Mouse (Mus musculus): ENCODE data around the gene Olfr525. TPM values are rescaled to one million over a fixed set of nuclear protein-coding genes. Genes with fewer than 3 reads are reported as not detected.

Olfr525 gene
- not detected in 2 replicates for polyA plus RNA-seq (2015; fragmentation: Nextera tagmentation; extraction: Ambion mirVana)

DNA sequence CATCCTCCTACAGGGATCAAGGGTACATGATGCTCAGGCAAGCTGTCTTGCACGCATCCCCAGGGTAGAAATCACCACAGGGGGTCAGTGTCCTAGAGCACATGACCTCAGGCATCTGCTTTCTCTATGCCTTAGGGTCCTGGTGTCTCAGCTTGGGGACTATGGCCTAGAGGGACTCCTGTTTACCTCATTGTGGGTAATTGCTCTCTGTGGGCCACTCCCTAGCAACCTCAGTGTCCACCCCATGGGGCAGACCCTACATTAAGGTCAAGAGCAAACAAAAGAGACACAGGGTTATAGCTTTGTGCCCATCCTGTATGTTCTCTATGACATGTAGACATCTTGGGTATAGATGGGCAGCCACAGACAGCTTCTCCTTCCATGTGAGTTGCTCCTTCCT, at the start of gene Olfr525:
Gene Olfr525 (plus strand): TSS at position 301 of the 400 bp plus-strand sequence.
- no peaks in the 10 kb centered on the region for H3K4me1 ChIP-seq
- no peak for ATAC-seq (ENCODE audit: insufficient read depth, low FRiP score, low read depth)
- H3K4me2 ChIP-seq, result no peak within 1 kb of the TSS
- no peaks in the 10 kb centered on the region for H3K9me3 ChIP-seq
- H3K4me3 ChIP-seq (replicated peaks), result no peak within 1 kb of the TSS
- WGBS, result 53% methylated on average over 1 of the region's 1 CpGs
- no peaks in the 10 kb centered on the region for H3K36me3 ChIP-seq
- H3K27ac ChIP-seq, result no peak within 1 kb of the TSS
- H3K27me3 ChIP-seq (replicated peaks), result no peaks in the 10 kb centered on the region
- no peak within 1 kb of the TSS for H3K9ac ChIP-seq

DNA sequence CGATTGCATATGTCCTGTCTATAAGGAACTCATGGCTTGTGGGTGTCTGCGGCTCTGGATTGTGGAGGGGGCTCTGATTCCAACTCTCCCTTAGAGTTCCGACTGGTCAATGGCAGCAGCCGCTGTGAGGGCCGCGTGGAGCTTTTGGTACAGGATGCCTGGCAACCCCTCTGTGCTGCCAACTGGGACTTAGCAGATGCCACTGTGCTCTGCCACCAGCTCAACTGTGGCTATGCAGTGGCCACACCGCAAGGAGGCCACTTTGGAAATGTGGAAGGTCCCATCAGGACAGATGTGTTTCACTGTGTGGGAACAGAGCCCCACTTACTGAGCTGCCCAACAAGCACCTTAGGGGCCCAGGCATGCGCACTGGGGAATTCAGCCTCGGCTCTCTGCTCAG, 24.9 kb upstream of the Olfr525 start:
- WGBS, result 83% methylated on average over 9 of the region's 9 CpGs
- no peaks in the 10 kb centered on the region for H3K4me1 ChIP-seq
- H3K9ac ChIP-seq, result no peak overlapping the region
- no peaks in the 10 kb centered on the region for H3K9me3 ChIP-seq
- no peak for ATAC-seq (ENCODE audit: insufficient read depth, low FRiP score, low read depth)
- H3K27ac ChIP-seq, result no peak overlapping the region
- no peaks in the 10 kb centered on the region for H3K27me3 ChIP-seq (replicated peaks)
- no peaks in the 10 kb centered on the region for H3K36me3 ChIP-seq
- H3K4me3 ChIP-seq (replicated peaks), result no peak overlapping the region
- H3K4me2 ChIP-seq, result no peak overlapping the region

DNA sequence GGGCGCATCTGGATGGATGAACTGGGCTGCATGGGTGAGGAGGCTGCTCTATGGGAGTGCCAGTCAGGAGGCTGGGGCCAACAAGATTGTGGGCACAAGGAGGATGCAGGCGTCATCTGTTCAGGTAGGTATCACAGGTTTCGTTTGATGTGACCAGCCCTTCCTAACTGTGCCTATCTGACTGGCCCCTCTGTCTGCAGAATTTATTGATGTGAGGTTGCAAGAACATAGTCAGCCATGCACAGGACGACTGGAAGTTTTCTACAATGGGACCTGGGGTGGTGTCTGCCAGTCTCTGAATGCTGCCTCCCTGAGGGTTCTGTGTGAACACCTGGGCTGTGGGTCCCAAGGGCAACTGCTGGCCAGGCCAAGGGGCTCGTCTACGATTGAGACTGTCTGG, 23.8 kb upstream of the Olfr525 start:
- H3K4me2 ChIP-seq, result no peak overlapping the region
- no peak overlapping the region for H3K9ac ChIP-seq
- H3K36me3 ChIP-seq, result no peaks in the 10 kb centered on the region
- no peaks in the 10 kb centered on the region for H3K27me3 ChIP-seq (replicated peaks)
- no peak overlapping the region for H3K4me3 ChIP-seq (replicated peaks)
- H3K4me1 ChIP-seq, result no peaks in the 10 kb centered on the region
- no peaks in the 10 kb centered on the region for H3K9me3 ChIP-seq
- WGBS, result 71% methylated on average over 6 of the region's 6 CpGs
- no peak overlapping the region for H3K27ac ChIP-seq
- ATAC-seq (ENCODE audit: insufficient read depth, low FRiP score, low read depth), result no peak

DNA sequence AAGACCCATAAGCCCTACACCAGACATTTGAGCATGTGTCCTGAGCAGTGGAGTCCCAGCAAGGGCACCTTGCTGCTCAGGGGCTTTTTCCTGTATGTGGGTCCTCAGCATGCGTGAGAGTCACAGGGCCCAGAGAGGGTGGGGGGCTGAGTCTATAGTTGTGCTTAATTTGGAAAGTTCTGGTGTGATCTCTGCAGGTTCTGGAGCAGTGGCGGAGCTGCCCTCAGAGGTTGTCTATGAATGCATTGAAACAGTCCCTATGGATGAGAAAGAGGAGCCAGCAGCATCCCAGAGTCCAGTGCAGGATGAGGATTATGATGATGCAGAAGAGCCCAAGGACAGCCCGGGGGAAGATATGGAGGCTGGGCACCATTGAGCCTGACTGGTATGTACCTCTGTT, 21.2 kb upstream of the Olfr525 start:
- H3K9ac ChIP-seq, result no peak overlapping the region
- no peaks in the 10 kb centered on the region for H3K4me1 ChIP-seq
- H3K4me3 ChIP-seq (replicated peaks), result no peak overlapping the region
- 80% methylated on average over 3 of the region's 3 CpGs for WGBS
- no peaks in the 10 kb centered on the region for H3K36me3 ChIP-seq
- H3K9me3 ChIP-seq, result no peaks in the 10 kb centered on the region
- H3K27ac ChIP-seq, result no peak overlapping the region
- no peaks in the 10 kb centered on the region for H3K27me3 ChIP-seq (replicated peaks)
- no peak overlapping the region for H3K4me2 ChIP-seq
- ATAC-seq (ENCODE audit: insufficient read depth, low FRiP score, low read depth), result no peak

DNA sequence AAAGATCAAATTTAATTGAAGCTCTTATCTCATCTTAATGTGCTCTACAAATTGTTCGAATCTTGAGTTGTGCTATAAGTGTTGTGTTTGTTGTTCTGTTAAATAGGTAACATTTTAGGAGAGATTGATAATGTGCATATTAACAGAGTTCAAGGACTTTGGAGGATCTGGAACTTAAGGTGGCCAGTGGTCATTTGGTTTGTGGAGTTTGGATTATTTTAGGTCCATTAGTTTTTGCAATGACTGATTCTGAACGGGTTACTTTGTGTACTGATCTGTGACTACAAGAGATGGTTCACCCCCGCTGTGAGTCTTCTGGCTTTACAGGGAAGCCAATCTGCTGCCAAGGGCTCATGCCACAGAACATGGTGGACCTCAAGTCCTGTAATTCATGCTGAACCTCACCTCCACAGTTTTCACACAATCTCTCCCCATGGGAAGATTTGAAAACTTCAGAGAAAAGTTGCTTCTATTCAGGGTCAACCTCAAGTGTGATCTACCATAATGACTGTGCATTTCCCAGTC, 735 bp upstream of the Olfr525 start:
- H3K4me1 ChIP-seq, result no peaks in the 10 kb centered on the region
- no peaks in the 10 kb centered on the region for H3K27me3 ChIP-seq (replicated peaks)
- no peak overlapping the region for H3K27ac ChIP-seq
- H3K4me2 ChIP-seq, result no peak overlapping the region
- WGBS, result 79% methylated on average over 3 of the region's 3 CpGs
- no peak overlapping the region for H3K9ac ChIP-seq
- no peak overlapping the region for H3K4me3 ChIP-seq (replicated peaks)
- no peak for ATAC-seq (ENCODE audit: insufficient read depth, low FRiP score, low read depth)
- no peaks in the 10 kb centered on the region for H3K36me3 ChIP-seq
- H3K9me3 ChIP-seq, result no peaks in the 10 kb centered on the region

DNA sequence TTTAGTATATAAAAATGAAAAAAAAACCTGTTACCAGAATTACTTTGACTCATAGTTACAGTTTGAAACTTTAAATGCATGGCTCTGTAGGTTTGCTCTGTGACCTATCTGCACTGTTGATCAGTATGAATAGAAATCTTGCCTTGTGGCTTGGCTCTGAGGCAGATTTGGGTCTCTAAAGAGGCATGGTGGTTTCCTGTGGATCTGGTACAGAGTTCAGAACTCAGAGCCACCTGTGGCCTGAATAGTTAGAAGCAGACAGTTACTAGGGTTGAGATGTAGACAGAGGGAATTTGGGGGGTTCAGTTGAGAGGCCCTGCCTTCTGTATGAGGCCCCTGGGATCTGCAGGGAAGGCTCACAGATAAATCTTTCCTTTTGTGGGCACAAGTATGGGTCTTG, 477 bp downstream of the Olfr525 start:
- Histone ChIP-seq H3K27ac (no peak overlapping the region), H3K4me3 (replicated peaks) (no peak overlapping the region), H3K27me3 (replicated peaks) (no peaks in the 10 kb centered on the region), H3K9me3 (no peaks in the 10 kb centered on the region), H3K36me3 (no peaks in the 10 kb centered on the region), H3K4me2 (no peak overlapping the region), H3K9ac (no peak overlapping the region), H3K4me1 (no peaks in the 10 kb centered on the region)
- no peak for ATAC-seq (ENCODE audit: insufficient read depth, low FRiP score, low read depth)

DNA sequence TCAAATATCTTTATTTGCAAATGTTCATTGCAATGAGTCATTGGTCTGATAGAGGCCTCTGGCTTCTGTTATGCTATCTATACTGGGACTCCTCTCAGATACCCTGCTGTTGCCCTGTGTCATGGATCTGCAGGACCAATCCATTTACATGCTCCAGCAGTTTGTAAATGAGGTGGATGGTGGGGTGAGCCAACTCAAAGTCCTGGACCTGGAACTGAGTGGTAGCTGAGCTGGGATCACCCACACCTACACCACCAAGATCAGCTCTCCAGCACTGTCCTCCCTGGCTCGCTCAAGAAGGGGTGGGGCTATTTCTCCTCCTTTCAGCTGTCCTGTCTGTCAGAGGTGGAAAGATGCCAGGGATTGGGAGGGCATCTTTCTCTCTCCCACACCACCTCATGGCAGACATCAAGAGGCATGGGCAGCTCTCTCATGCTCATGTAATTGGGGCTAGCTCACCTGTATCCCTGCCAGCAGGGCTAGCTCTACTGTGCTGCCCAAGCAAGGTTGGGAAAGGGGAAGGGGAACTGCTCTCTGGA, 9.2 kb downstream of the Olfr525 start:
- Histone ChIP-seq H3K9me3 (no peaks in the 10 kb centered on the region), H3K27me3 (replicated peaks) (no peaks in the 10 kb centered on the region), H3K4me3 (replicated peaks) (no peak overlapping the region), H3K27ac (no peak overlapping the region), H3K4me1 (no peaks in the 10 kb centered on the region), H3K4me2 (no peak overlapping the region), H3K36me3 (no peaks in the 10 kb centered on the region), H3K9ac (no peak overlapping the region)
- 50% methylated on average over 1 of the region's 1 CpGs for WGBS
- no peak; the same call in 1 of the 2 replicates for ATAC-seq (ENCODE audit: insufficient read depth, low FRiP score, low read depth)

DNA sequence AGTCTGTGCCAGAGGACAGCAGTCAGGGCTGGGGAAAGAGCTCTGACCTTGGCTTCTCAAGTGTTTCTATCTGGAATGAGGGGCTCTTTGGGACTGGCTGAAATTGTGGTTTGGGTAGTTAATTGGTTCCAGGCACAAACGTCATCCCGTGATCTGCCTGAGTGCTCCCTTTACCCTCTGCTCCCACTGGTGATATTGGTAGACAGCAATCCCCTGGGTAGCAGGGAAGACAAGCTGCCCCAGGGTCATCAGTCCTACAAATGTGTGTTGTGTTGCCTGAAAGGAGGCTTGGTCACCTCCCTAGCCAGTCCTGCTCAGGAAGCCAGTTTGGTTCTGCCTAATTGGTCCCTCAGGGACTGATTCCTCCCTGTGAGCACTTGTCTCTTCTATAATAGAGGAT, 13.1 kb downstream of the Olfr525 start, which contains the start of gene Olfr527:
Gene Olfr527 (plus strand): TSS at position 301 of the 400 bp plus-strand sequence.
- Histone ChIP-seq H3K4me2 (no peak within 1 kb of the TSS), H3K36me3 (no peaks in the 10 kb centered on the region), H3K27me3 (replicated peaks) (no peaks in the 10 kb centered on the region), H3K9ac (no peak within 1 kb of the TSS), H3K9me3 (no peaks in the 10 kb centered on the region), H3K4me3 (replicated peaks) (no peak within 1 kb of the TSS), H3K4me1 (no peaks in the 10 kb centered on the region), H3K27ac (no peak within 1 kb of the TSS)
- no peak for ATAC-seq (ENCODE audit: insufficient read depth, low FRiP score, low read depth)
- 94% methylated on average over 2 of the region's 2 CpGs for WGBS

DNA sequence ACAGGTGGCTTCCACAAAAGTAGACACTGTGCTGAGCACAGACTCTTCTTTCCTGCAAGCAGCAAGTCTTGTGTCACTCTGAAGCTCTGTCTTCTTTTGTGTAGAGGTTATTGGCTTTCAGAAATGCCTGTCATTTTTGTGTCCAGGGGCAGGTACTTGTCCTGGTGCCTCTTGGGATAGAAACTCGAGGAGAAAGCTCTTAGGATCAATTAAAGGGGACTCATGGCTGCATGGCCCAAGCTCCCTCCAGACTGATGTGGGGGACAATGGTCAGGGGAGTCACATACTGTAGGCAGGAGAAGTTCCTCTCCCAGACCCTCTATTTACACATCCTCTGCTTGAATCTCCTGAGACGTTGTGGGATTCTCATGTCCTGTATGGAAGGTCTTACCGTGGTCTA, 40.9 kb downstream of the Olfr525 start, which contains the start of gene Olfr60:
Gene Olfr60 (minus strand): TSS at position 101 of the 400 bp plus-strand sequence.
- no peaks in the 10 kb centered on the region for H3K9me3 ChIP-seq
- no peak for ATAC-seq (ENCODE audit: insufficient read depth, low FRiP score, low read depth)
- no peak within 1 kb of the TSS for H3K4me3 ChIP-seq (replicated peaks)

DNA sequence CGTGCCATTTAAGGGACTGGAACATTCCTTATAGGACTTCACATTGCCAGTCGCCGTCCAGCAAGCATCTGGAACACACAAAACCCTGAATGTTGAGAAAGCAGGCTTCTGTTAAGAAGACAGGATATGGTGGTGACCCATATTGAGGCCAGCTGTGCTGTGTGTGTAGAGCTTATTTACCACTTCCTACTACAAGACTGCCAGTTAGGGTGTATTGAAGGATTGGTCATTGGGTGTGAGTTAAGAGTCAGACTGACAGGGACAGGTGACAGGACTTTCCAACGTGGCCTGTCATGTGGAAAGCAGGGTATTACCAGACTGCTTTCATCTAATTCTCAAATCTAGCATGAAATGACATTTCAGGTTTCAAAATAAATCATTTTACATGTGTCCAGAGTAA, 53.6 kb downstream of the Olfr525 start:
- Histone ChIP-seq H3K36me3 (no peaks in the 10 kb centered on the region), H3K27ac (no peak overlapping the region), H3K4me2 (no peak overlapping the region), H3K4me1 (no peaks in the 10 kb centered on the region), H3K27me3 (replicated peaks) (no peaks in the 10 kb centered on the region), H3K9me3 (no peaks in the 10 kb centered on the region), H3K9ac (no peak overlapping the region), H3K4me3 (replicated peaks) (no peak overlapping the region)
- WGBS, result 78% methylated on average over 4 of the region's 4 CpGs
- ATAC-seq (ENCODE audit: insufficient read depth, low FRiP score, low read depth), result no peak

More for the DNA sequence above, 40.9 kb downstream of the Olfr525 start, which contains the start of gene Olfr60:
- Histone ChIP-seq H3K9ac (no peak within 1 kb of the TSS), H3K27ac (no peak within 1 kb of the TSS), H3K4me1 (no peaks in the 10 kb centered on the region), H3K36me3 (no peaks in the 10 kb centered on the region), H3K4me2 (no peak within 1 kb of the TSS), H3K27me3 (replicated peaks) (no peaks in the 10 kb centered on the region)
- 55% methylated on average over 3 of the region's 3 CpGs for WGBS

DNA sequence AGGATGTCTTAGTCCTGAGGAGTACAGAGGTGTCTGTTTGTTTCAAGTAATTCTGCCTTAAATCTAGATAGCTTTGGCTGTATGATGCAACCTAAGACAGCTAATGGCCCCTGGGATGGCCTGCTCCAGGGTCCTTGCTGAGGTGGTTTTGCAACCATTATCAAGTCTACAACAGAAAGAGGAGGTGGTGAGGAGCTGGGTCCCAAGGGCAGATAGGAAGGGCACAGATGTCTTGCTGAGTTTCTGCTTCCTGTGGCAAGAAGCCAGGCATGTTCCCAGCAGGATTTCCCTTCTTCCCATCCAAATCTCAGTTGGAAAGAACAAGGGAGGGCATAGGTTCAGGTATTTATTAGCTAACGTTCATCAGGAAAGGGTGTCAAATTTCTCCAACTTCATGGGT, 55.6 kb downstream of the Olfr525 start, which contains the start of gene Olfr530:
Gene Olfr530 (minus strand): TSS at position 101 of the 400 bp plus-strand sequence.
- H3K9me3 ChIP-seq, result no peaks in the 10 kb centered on the region
- no peak within 1 kb of the TSS for H3K4me2 ChIP-seq
- no peak within 1 kb of the TSS for H3K4me3 ChIP-seq (replicated peaks)
- no peaks in the 10 kb centered on the region for H3K4me1 ChIP-seq
- no peak for ATAC-seq (ENCODE audit: insufficient read depth, low FRiP score, low read depth)
- WGBS, result 23% methylated on average over 1 of the region's 1 CpGs
- H3K27ac ChIP-seq, result no peak within 1 kb of the TSS
- H3K36me3 ChIP-seq, result no peaks in the 10 kb centered on the region
- no peak within 1 kb of the TSS for H3K9ac ChIP-seq
- no peaks in the 10 kb centered on the region for H3K27me3 ChIP-seq (replicated peaks)

DNA sequence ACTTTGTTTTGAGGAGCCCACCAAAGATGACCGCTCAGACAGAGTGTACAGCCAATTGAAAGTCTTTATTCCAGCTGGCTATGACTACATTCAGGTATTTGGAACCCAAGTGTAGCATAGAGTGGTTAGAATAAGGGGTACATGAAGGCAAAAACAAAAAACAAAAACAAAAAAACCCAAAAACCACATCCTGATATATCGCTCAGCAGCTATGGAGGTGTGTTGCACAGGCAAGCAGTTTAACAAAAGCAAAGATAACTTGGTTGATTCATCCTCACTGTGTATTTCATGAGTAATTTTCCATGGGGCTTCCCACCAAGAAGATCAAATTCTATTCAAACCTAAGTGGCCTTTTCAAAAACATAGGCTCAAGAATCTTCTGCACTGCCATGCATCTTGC, 56.3 kb downstream of the Olfr525 start:
- no peaks in the 10 kb centered on the region for H3K27me3 ChIP-seq (replicated peaks)
- H3K27ac ChIP-seq, result no peak overlapping the region
- H3K4me3 ChIP-seq (replicated peaks), result no peak overlapping the region
- ATAC-seq (ENCODE audit: insufficient read depth, low FRiP score, low read depth), result no peak
- H3K4me1 ChIP-seq, result no peaks in the 10 kb centered on the region
- no peaks in the 10 kb centered on the region for H3K36me3 ChIP-seq
- WGBS, result 96% methylated on average over 2 of the region's 2 CpGs
- no peak overlapping the region for H3K9ac ChIP-seq
- no peak overlapping the region for H3K4me2 ChIP-seq
- H3K9me3 ChIP-seq, result no peaks in the 10 kb centered on the region
